Mouse (Mus musculus) embryonic facial prominence, embryonic 15.5 days (tissue): ENCODE data around the gene Psmc3ip. TPM values are rescaled to one million over a fixed set of nuclear protein-coding genes. Genes with fewer than 3 reads are reported as not detected.

Experiments used
- ATAC-seq: fragments of 200-750 bp; cut with Nextera tagmentation; 2 replicates; pipeline ENCODE4 v1.8.0; 2017; ENCODE audit warnings: low read depth, moderate TSS enrichment; ENCODE audit not compliant: insufficient number of reproducible peaks, low FRiP score, low TSS enrichment
- H3K27ac ChIP-seq: fragments of 300-500 bp; sonication (generic); replicated peaks from 2 replicates; pipeline ENCODE4 v1.5.1; 2015; ENCODE audit warnings: mild to moderate bottlenecking, inconsistent platforms
- H3K27me3 ChIP-seq: fragments of 300-500 bp; sonication (generic); 2 replicates; pipeline ENCODE4 v1.6.1; 2015; ENCODE audit warnings: inconsistent platforms
- H3K36me3 ChIP-seq: fragments of 300-500 bp; sonication (generic); 2 replicates; pipeline ENCODE4 v1.6.1; 2015; ENCODE audit warnings: mild to moderate bottlenecking, inconsistent platforms
- H3K4me1 ChIP-seq: fragments of 300-500 bp; sonication (generic); 2 replicates; pipeline ENCODE4 v1.6.1; 2015; ENCODE audit warnings: inconsistent platforms
- H3K4me2 ChIP-seq: fragments of 300-500 bp; sonication (generic); replicated peaks from 2 replicates; pipeline ENCODE4 v1.6.1; 2015; ENCODE audit warnings: mild to moderate bottlenecking, inconsistent platforms
- H3K4me3 ChIP-seq: fragments of 300-500 bp; sonication (generic); replicated peaks from 2 replicates; pipeline ENCODE4 v1.5.1; 2015; ENCODE audit warnings: mild to moderate bottlenecking, inconsistent platforms
- H3K9ac ChIP-seq: fragments of 300-500 bp; sonication (generic); 2 replicates; pipeline ENCODE4 v1.6.1; 2015; ENCODE audit warnings: inconsistent platforms
- H3K9me3 ChIP-seq: fragments of 300-500 bp; sonication (generic); replicated peaks from 2 replicates; pipeline ENCODE4 v1.6.1; 2016; ENCODE audit warnings: inconsistent platforms
- WGBS: fragments of 180-500 bp; shearing (Covaris S2); methylation state at CpG from one replicate; pipeline ENCODE4 v1.1.7; 2015; 5-methylcytosine and 5-hydroxymethylcytosine counted together
- polyA plus RNA-seq: library from polyadenylated mRNA; unstranded; fragments of >200 nt; fragmentation: Nextera tagmentation; extraction: Ambion mirVana; gene quantifications from 2 replicates; pipeline ENCODE4 v1.2.1, GENCODE M21; 2015

Gene Psmc3ip
- polyA plus RNA-seq, 1 experiment from 2014 or later: 32.0 TPM

- H3K36me3 ChIP-seq: peaks cover 9% of the 10 kb centered on the region; the same call in 1 of the 2 replicates
- no peak overlapping the region for H3K9ac ChIP-seq
- WGBS: 67% methylated on average over 12 of the region's 12 CpGs
- no peak overlapping the region for H3K4me2 ChIP-seq
- H3K27ac ChIP-seq: peak overlapping the region; percentile 93
- no peaks in the 10 kb centered on the region for H3K27me3 ChIP-seq
- no peaks in the 10 kb centered on the region for H3K9me3 ChIP-seq
- no peak for ATAC-seq
- H3K4me3 ChIP-seq: no peak overlapping the region
- peaks cover 80% of the 10 kb centered on the region for H3K4me1 ChIP-seq
Observed at GRCm38 (mm10) chr11:101062165-101062884, 32.9 kb downstream of the Psmc3ip start.

GRCm38 (mm10) chr11:101061049-101061448 lies 34.2 kb downstream of the Psmc3ip start:
- peaks cover 76% of the 10 kb centered on the region for H3K4me1 ChIP-seq
- 85% methylated on average over 5 of the region's 5 CpGs for WGBS
- ATAC-seq: no peak
- peaks cover 15% of the 10 kb centered on the region; the same call in 1 of the 2 replicates for H3K36me3 ChIP-seq
- H3K27me3 ChIP-seq: no peaks in the 10 kb centered on the region
- H3K4me3 ChIP-seq: no peak overlapping the region
- H3K4me2 ChIP-seq: no peak overlapping the region
- peak overlapping the region; percentile 93 for H3K27ac ChIP-seq
- no peak overlapping the region for H3K9ac ChIP-seq
- no peaks in the 10 kb centered on the region for H3K9me3 ChIP-seq

GRCm38 (mm10) chr11:101060126-101060525 lies 35.1 kb downstream of the Psmc3ip start:
- Histone ChIP-seq H3K9ac (no peak overlapping the region), H3K9me3 (no peaks in the 10 kb centered on the region), H3K4me2 (no peak overlapping the region), H3K27me3 (no peaks in the 10 kb centered on the region), H3K27ac (peak overlapping the region; percentile 93), H3K4me1 (peaks cover 75% of the 10 kb centered on the region), H3K4me3 (no peak overlapping the region), H3K36me3 (peaks cover 23% of the 10 kb centered on the region)
- ATAC-seq: 0 out of 2 replicates have a peak, but pooled peaks have one; percentile 49
- 31% methylated on average over 8 of the region's 8 CpGs for WGBS

GRCm38 (mm10) chr11:101059473-101059872 lies 35.8 kb downstream of the Psmc3ip start:
- Histone ChIP-seq H3K4me3 (no peak overlapping the region), H3K9ac (no peak overlapping the region), H3K4me2 (no peak overlapping the region), H3K9me3 (no peaks in the 10 kb centered on the region), H3K27me3 (no peaks in the 10 kb centered on the region), H3K27ac (peak overlapping the region; percentile 93), H3K36me3 (peaks cover 23% of the 10 kb centered on the region), H3K4me1 (peaks cover 74% of the 10 kb centered on the region)
- WGBS: 84% methylated on average over 10 of the region's 10 CpGs
- ATAC-seq: no peak

- Histone ChIP-seq H3K27ac (peak overlapping the region; percentile 31), H3K9ac (no peak overlapping the region), H3K36me3 (peaks cover 26% of the 10 kb centered on the region), H3K4me2 (no peak overlapping the region), H3K4me3 (no peak overlapping the region), H3K4me1 (peaks cover 66% of the 10 kb centered on the region), H3K27me3 (no peaks in the 10 kb centered on the region), H3K9me3 (no peaks in the 10 kb centered on the region)
- 79% methylated on average over 5 of the region's 5 CpGs for WGBS
- ATAC-seq: no peak
Observed at GRCm38 (mm10) chr11:101058726-101059125, 36.5 kb downstream of the Psmc3ip start.

GRCm38 (mm10) chr11:101057860-101058259 lies 37.4 kb downstream of the Psmc3ip start:
- Histone ChIP-seq H3K36me3 (peaks cover 35% of the 10 kb centered on the region), H3K27me3 (no peaks in the 10 kb centered on the region), H3K4me3 (no peak overlapping the region), H3K9me3 (no peaks in the 10 kb centered on the region), H3K4me1 (peaks cover 58% of the 10 kb centered on the region), H3K9ac (no peak overlapping the region), H3K27ac (no peak overlapping the region; the same call in 1 of the 2 replicates), H3K4me2 (no peak overlapping the region)
- ATAC-seq: no peak
- 29% methylated on average over 5 of the region's 5 CpGs for WGBS

GRCm38 (mm10) chr11:101056885-101057284 lies 38.4 kb downstream of the Psmc3ip start:
- H3K27ac ChIP-seq: peak overlapping the region; percentile 48
- H3K9ac ChIP-seq: no peak overlapping the region
- no peak overlapping the region for H3K4me2 ChIP-seq
- no peak overlapping the region for H3K4me3 ChIP-seq
- peaks cover 35% of the 10 kb centered on the region for H3K36me3 ChIP-seq
- WGBS: 46% methylated on average over 8 of the region's 8 CpGs
- H3K4me1 ChIP-seq: peaks cover 48% of the 10 kb centered on the region
- no peaks in the 10 kb centered on the region for H3K9me3 ChIP-seq
- ATAC-seq: no peak
- no peaks in the 10 kb centered on the region for H3K27me3 ChIP-seq

GRCm38 (mm10) chr11:101055418-101055817 lies 39.8 kb downstream of the Psmc3ip start:
- Histone ChIP-seq H3K9ac (no peak overlapping the region), H3K27ac (no peak overlapping the region), H3K4me2 (no peak overlapping the region), H3K27me3 (no peaks in the 10 kb centered on the region), H3K4me3 (no peak overlapping the region), H3K4me1 (peaks cover 35% of the 10 kb centered on the region), H3K36me3 (peaks cover 47% of the 10 kb centered on the region), H3K9me3 (no peaks in the 10 kb centered on the region)
- 81% methylated on average over 14 of the region's 14 CpGs for WGBS
- ATAC-seq: no peak

GRCm38 (mm10) chr11:101053974-101054373 lies 41.3 kb downstream of the Psmc3ip start:
- Histone ChIP-seq H3K4me3 (no peak overlapping the region), H3K4me2 (no peak overlapping the region), H3K9me3 (no peaks in the 10 kb centered on the region), H3K27me3 (no peaks in the 10 kb centered on the region), H3K9ac (no peak overlapping the region), H3K27ac (no peak overlapping the region), H3K4me1 (peaks cover 21% of the 10 kb centered on the region), H3K36me3 (peaks cover 61% of the 10 kb centered on the region)
- ATAC-seq: no peak
- WGBS: 100% methylated on average over 1 of the region's 1 CpGs

DNA sequence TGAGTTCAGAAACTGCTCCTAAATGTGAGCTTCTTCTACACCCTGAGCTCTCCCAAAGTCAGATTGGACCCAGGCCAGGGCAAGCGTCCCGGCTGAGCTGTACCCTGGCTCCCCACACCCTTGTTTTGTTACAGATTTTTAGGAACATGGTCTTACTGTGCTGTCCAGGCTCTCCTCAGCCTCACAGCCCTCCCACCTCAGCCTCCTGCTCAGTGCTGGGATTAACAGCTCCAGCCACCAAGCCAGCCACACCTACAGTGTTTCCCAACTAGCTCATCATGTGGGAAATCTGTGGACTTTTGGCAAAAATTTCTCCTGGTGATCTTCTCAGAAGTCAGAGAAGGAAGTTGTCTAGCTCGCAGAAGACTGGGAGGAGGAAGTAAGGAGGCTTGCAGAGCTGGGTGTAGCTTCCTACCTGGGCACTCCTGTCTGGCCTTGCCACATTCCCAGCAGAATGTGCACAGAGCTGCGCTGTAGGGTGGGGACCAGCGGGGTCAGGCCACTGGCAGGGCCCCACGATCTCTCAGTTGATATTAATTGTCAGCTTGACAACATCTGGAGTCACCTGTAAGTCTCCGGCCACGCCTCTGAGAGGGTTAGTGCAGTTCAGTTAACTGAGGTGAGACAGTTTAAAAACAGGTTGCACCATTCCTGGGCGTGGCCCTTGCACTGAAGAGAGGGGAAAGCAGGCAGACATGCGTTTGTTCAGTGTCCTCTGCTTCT lies 42.3 kb downstream of the Psmc3ip start:
- Histone ChIP-seq H3K27me3 (no peaks in the 10 kb centered on the region), H3K9ac (no peak overlapping the region), H3K9me3 (no peaks in the 10 kb centered on the region), H3K4me3 (no peak overlapping the region), H3K36me3 (peaks cover 68% of the 10 kb centered on the region), H3K4me1 (peaks cover 13% of the 10 kb centered on the region), H3K27ac (peak overlapping the region; percentile 51), H3K4me2 (no peak overlapping the region)
- 77% methylated on average over 10 of the region's 10 CpGs for WGBS
- ATAC-seq: no peak

GRCm38 (mm10) chr11:101051617-101052016 lies 43.6 kb downstream of the Psmc3ip start:
- peaks cover 70% of the 10 kb centered on the region for H3K36me3 ChIP-seq
- no peaks in the 10 kb centered on the region for H3K27me3 ChIP-seq
- no peak overlapping the region for H3K27ac ChIP-seq
- no peak for ATAC-seq
- no peaks in the 10 kb centered on the region for H3K9me3 ChIP-seq
- H3K9ac ChIP-seq: no peak overlapping the region
- no peak overlapping the region for H3K4me3 ChIP-seq
- 72% methylated on average over 8 of the region's 8 CpGs for WGBS
- H3K4me2 ChIP-seq: no peak overlapping the region
- H3K4me1 ChIP-seq: peaks cover 2% of the 10 kb centered on the region; the same call in 1 of the 2 replicates
